Mouse (Mus musculus) hindbrain, embryonic 14.5 days (tissue): ENCODE data around the gene Magi2. TPM values are rescaled to one million over a fixed set of nuclear protein-coding genes. Genes with fewer than 3 reads are reported as not detected.

Source experiments
- ATAC-seq: fragments of 200-750 bp; cut with Nextera tagmentation; 2 replicates; pipeline ENCODE4 v1.8.0; 2017; ENCODE audit warnings: moderate number of reproducible peaks, mild to moderate bottlenecking, moderate TSS enrichment, moderate library complexity; ENCODE audit not compliant: low FRiP score
- DNase-seq: peaks from one replicate; pipeline ENCODE4 v3.0.0-alpha.2; 2015; ENCODE audit warnings: low spot score
- H3K27ac ChIP-seq: fragments of 300-500 bp; sonication (generic); 2 replicates; pipeline ENCODE4 v1.5.1; 2014; ENCODE audit warnings: mild to moderate bottlenecking, moderate library complexity
- H3K27me3 ChIP-seq: fragments of 300-500 bp; sonication (generic); 2 replicates; pipeline ENCODE4 v1.6.1; 2014; ENCODE audit warnings: mild to moderate bottlenecking, low read length, mixed read lengths; ENCODE audit not compliant: control insufficient read depth, insufficient read depth
- H3K36me3 ChIP-seq: fragments of 300-500 bp; sonication (generic); replicated peaks from 2 replicates; pipeline ENCODE4 v1.6.1; 2014; ENCODE audit not compliant: control insufficient read depth, insufficient read depth
- H3K4me1 ChIP-seq: fragments of 300-500 bp; sonication (generic); replicated peaks from 2 replicates; pipeline ENCODE4 v1.6.1; 2014; ENCODE audit warnings: antibody characterized with exemption, low read length, mixed read lengths; ENCODE audit not compliant: control insufficient read depth, insufficient read depth
- H3K4me2 ChIP-seq: fragments of 300-500 bp; sonication (generic); replicated peaks from 2 replicates; pipeline ENCODE4 v1.6.1; 2014; ENCODE audit warnings: mild to moderate bottlenecking, moderate library complexity
- H3K4me3 ChIP-seq: fragments of 300-500 bp; sonication (generic); replicated peaks from 2 replicates; pipeline ENCODE4 v1.5.1; 2014; ENCODE audit warnings: mild to moderate bottlenecking, low read length
- H3K9ac ChIP-seq: fragments of 300-500 bp; sonication (generic); 2 replicates; pipeline ENCODE4 v1.6.1; 2014
- H3K9me3 ChIP-seq: fragments of 300-500 bp; sonication (generic); 2 replicates; pipeline ENCODE4 v1.6.1; 2016; ENCODE audit warnings: low read length; ENCODE audit not compliant: control insufficient read depth
- WGBS: fragments of 180-500 bp; shearing (Covaris S2); extraction: QIAGEN DNeasy Blood & Tissue Kit; methylation state at CpG from one replicate; pipeline ENCODE4 v1.1.7; 2014; 5-methylcytosine and 5-hydroxymethylcytosine counted together
- polyA plus RNA-seq: library from polyadenylated mRNA; unstranded; fragments of >200 nt; fragmentation: Nextera tagmentation; extraction: Ambion mirVana; gene quantifications from 2 replicates; pipeline ENCODE4 v1.2.1, GENCODE M21; 2014

The Magi2 gene
- 20.8 and 25.6 TPM in 2 replicates for polyA plus RNA-seq

GRCm38 (mm10) chr5:19226866-19227243 is at the start of gene Magi2:
Magi2 (plus strand) TSS chr5:19227036.
- ATAC-seq (no peak), DNase-seq (peak; percentile 25)
- WGBS: under 1% methylated on average over 20 of the region's 26 CpGs
- H3K4me3 ChIP-seq: peak within 1 kb of the TSS; percentile 79
- H3K4me1 ChIP-seq: peaks cover 14% of the 10 kb centered on the region
- no peaks in the 10 kb centered on the region for H3K27me3 ChIP-seq
- peak within 1 kb of the TSS; percentile 79 for H3K27ac ChIP-seq
- H3K9me3 ChIP-seq: no peaks in the 10 kb centered on the region
- H3K36me3 ChIP-seq: no peaks in the 10 kb centered on the region
- H3K9ac ChIP-seq: peak within 1 kb of the TSS; percentile 75
- peak within 1 kb of the TSS; percentile 86 for H3K4me2 ChIP-seq

GRCm38 (mm10) chr5:19178594-19178993 is 48.2 kb upstream of the Magi2 start:
- WGBS: 75% methylated on average over 6 of the region's 6 CpGs
- no peak overlapping the region for H3K9ac ChIP-seq
- no peak overlapping the region for H3K4me3 ChIP-seq
- no peak for DNase-seq
- no peak overlapping the region for H3K27ac ChIP-seq
- H3K4me1 ChIP-seq: no peaks in the 10 kb centered on the region
- no peaks in the 10 kb centered on the region for H3K27me3 ChIP-seq
- ATAC-seq: no peak
- no peak overlapping the region for H3K4me2 ChIP-seq
- no peaks in the 10 kb centered on the region for H3K36me3 ChIP-seq
- H3K9me3 ChIP-seq: no peaks in the 10 kb centered on the region

GRCm38 (mm10) chr5:19186175-19186574 is 40.7 kb upstream of the Magi2 start:
- H3K9ac ChIP-seq: no peak overlapping the region
- H3K36me3 ChIP-seq: no peaks in the 10 kb centered on the region
- no peaks in the 10 kb centered on the region for H3K9me3 ChIP-seq
- H3K4me1 ChIP-seq: no peaks in the 10 kb centered on the region
- no peak overlapping the region for H3K4me3 ChIP-seq
- ATAC-seq (no peak), DNase-seq (no peak)
- no peaks in the 10 kb centered on the region for H3K27me3 ChIP-seq
- 97% methylated on average over 2 of the region's 2 CpGs for WGBS
- no peak overlapping the region for H3K27ac ChIP-seq
- H3K4me2 ChIP-seq: no peak overlapping the region

- DNase-seq: no peak
- ATAC-seq: no peak
- no peak overlapping the region for H3K4me2 ChIP-seq
- 91% methylated on average over 3 of the region's 3 CpGs for WGBS
- H3K27me3 ChIP-seq: no peaks in the 10 kb centered on the region
- H3K9me3 ChIP-seq: no peaks in the 10 kb centered on the region
- H3K27ac ChIP-seq: no peak overlapping the region
- H3K9ac ChIP-seq: no peak overlapping the region
- no peaks in the 10 kb centered on the region for H3K4me1 ChIP-seq
- no peak overlapping the region for H3K4me3 ChIP-seq
- H3K36me3 ChIP-seq: no peaks in the 10 kb centered on the region
Measured at GRCm38 (mm10) chr5:19211665-19212064, 15.2 kb upstream of the Magi2 start.

GRCm38 (mm10) chr5:19226144-19226865 is 531 bp upstream of the Magi2 start:
- DNase-seq: peak; percentile 87
- Histone ChIP-seq H3K4me1 (peaks cover 14% of the 10 kb centered on the region), H3K27ac (peak overlapping the region; percentile 79), H3K4me3 (peak overlapping the region; percentile 79), H3K4me2 (peak overlapping the region; percentile 86), H3K9ac (peak overlapping the region; percentile 75), H3K27me3 (no peaks in the 10 kb centered on the region), H3K36me3 (no peaks in the 10 kb centered on the region), H3K9me3 (no peaks in the 10 kb centered on the region)
- peak; percentile 98 for ATAC-seq
- under 1% methylated on average over 41 of the region's 51 CpGs for WGBS

GRCm38 (mm10) chr5:19227281-19227680 is 445 bp downstream of the Magi2 start:
- peak overlapping the region; percentile 79 for H3K27ac ChIP-seq
- peak overlapping the region; percentile 79 for H3K4me3 ChIP-seq
- H3K36me3 ChIP-seq: no peaks in the 10 kb centered on the region
- H3K9me3 ChIP-seq: no peaks in the 10 kb centered on the region
- peak overlapping the region; percentile 86 for H3K4me2 ChIP-seq
- WGBS: 0% methylated on average over 21 of the region's 21 CpGs
- no peaks in the 10 kb centered on the region for H3K27me3 ChIP-seq
- H3K4me1 ChIP-seq: peaks cover 14% of the 10 kb centered on the region
- H3K9ac ChIP-seq: peak overlapping the region; percentile 75
- DNase-seq (peak; percentile 33), ATAC-seq (no peak; the same call in 1 of the 2 replicates)

GRCm38 (mm10) chr5:19227791-19228331 is 1.0 kb downstream of the Magi2 start:
- no peak overlapping the region for H3K27ac ChIP-seq
- peaks cover 14% of the 10 kb centered on the region for H3K4me1 ChIP-seq
- DNase-seq (peak; percentile 33), ATAC-seq (no peak)
- H3K36me3 ChIP-seq: no peaks in the 10 kb centered on the region
- H3K27me3 ChIP-seq: no peaks in the 10 kb centered on the region
- peak overlapping the region; percentile 86 for H3K4me2 ChIP-seq
- no peaks in the 10 kb centered on the region for H3K9me3 ChIP-seq
- peak overlapping the region; percentile 79 for H3K4me3 ChIP-seq
- 0% methylated on average over 14 of the region's 14 CpGs for WGBS
- H3K9ac ChIP-seq: peak overlapping the region; percentile 75

GRCm38 (mm10) chr5:19241797-19242196 is 15.0 kb downstream of the Magi2 start:
- H3K27ac ChIP-seq: no peak overlapping the region
- no peak overlapping the region for H3K4me2 ChIP-seq
- H3K36me3 ChIP-seq: no peaks in the 10 kb centered on the region
- H3K4me3 ChIP-seq: no peak overlapping the region
- no peak for ATAC-seq
- no peaks in the 10 kb centered on the region for H3K27me3 ChIP-seq
- DNase-seq: no peak
- no peaks in the 10 kb centered on the region for H3K4me1 ChIP-seq
- no peak overlapping the region for H3K9ac ChIP-seq
- no peaks in the 10 kb centered on the region for H3K9me3 ChIP-seq

- Histone ChIP-seq H3K9me3 (no peaks in the 10 kb centered on the region), H3K4me1 (no peaks in the 10 kb centered on the region), H3K27me3 (no peaks in the 10 kb centered on the region), H3K4me2 (no peak overlapping the region), H3K9ac (no peak overlapping the region), H3K4me3 (no peak overlapping the region), H3K36me3 (no peaks in the 10 kb centered on the region), H3K27ac (no peak overlapping the region)
- ATAC-seq (no peak), DNase-seq (no peak)
- WGBS: 74% methylated on average over 2 of the region's 2 CpGs
Measured at GRCm38 (mm10) chr5:19246426-19246825, 19.6 kb downstream of the Magi2 start.
